Mouse (Mus musculus) myocyte (in vitro differentiated cells): ENCODE measurements around the gene Rhobtb3.

Source experiments
- CEBPB ChIP-seq: IDR thresholded peaks from 2 replicates; pipeline ENCODE4 v1.6.1; 2011; ENCODE audit warnings: mild to moderate bottlenecking, moderate library complexity; ENCODE audit not compliant: poor library complexity, insufficient read depth, severe bottlenecking
- E2F4 ChIP-seq: IDR thresholded peaks from one replicate; pipeline ENCODE4 v1.6.1; 2011; ENCODE audit warnings: mild to moderate bottlenecking, control low read depth, moderate library complexity; ENCODE audit not compliant: insufficient read depth
- MAX ChIP-seq: IDR thresholded peaks from one replicate; pipeline ENCODE4 v1.6.1; 2011; ENCODE audit warnings: low read depth, mild to moderate bottlenecking, control low read depth
- POLR2A ChIP-seq: IDR thresholded peaks from one replicate; pipeline ENCODE4 v1.6.1; 2011; ENCODE audit warnings: low read depth, mild to moderate bottlenecking, control low read depth, moderate library complexity; ENCODE audit not compliant: insufficient read length
- TCF12 ChIP-seq: IDR thresholded peaks from one replicate; pipeline ENCODE4 v1.6.1; 2011; ENCODE audit warnings: mild to moderate bottlenecking, control low read depth; ENCODE audit not compliant: poor library complexity, insufficient read depth, severe bottlenecking

DNA sequence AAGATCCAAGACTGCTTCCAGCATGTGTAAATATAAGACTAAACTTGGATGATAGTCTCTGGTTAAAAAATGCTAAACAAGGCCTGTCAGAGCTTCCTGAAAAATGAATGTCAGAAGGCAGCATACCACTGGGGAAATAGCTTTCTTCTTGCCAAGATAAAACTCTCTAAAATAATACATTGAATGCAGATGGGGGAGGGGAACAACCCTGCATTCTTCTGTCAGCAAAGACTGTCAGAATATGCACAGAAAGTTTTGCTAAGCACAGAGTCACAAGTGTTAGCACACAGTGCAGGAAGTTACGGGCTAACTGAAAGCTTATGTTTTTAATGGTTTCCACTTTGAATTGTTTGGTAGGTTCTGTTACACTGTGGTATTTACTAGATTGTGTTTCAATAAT lies 6.6 kb upstream of the Rhobtb3 start:
- no peak for TF ChIP-seq MAX
- no peak for TF ChIP-seq POLR2A
- no peak for TF ChIP-seq CEBPB
- TF ChIP-seq TCF12, result no peak
- TF ChIP-seq E2F4, result no peak
